Mouse (Mus musculus) central nervous system, embryonic 11.5 days (tissue): ENCODE results near the gene Muc5b. TPM values are rescaled to one million over a fixed set of nuclear protein-coding genes. Genes with fewer than 3 reads are reported as not detected.

Experiments
- polyA plus RNA-seq: library from polyadenylated mRNA; depleted of rRNA; stranded (reverse); fragments of >200 nt; gene quantifications from 2 replicates; pipeline ENCODE4 v1.2.3, GENCODE M21; 2012; rRNA removed

The Muc5b gene
- polyA plus RNA-seq, result under 0.01 TPM in 1 of 2 replicates, not detected in the other

GRCm38 (mm10) chr7:141838779-141839178 is at the start of gene Muc5b:
Muc5b (plus strand) TSS chr7:141839070.

GRCm38 (mm10) chr7:141918407-141918806 is 79.5 kb downstream of the Muc5b start, which contains the start of gene Tollip:
Tollip (minus strand) TSS chr7:141918507.

Other genes with a start within 250 kb of the Muc5b start
- gene Muc6, start 183.8 kb upstream of the Muc5b start, polyA plus RNA-seq, result 0.08 and 0.11 TPM in 2 replicates
- gene Muc2, start 148.7 kb upstream of the Muc5b start, polyA plus RNA-seq, result 0.52 and 1.3 TPM in 2 replicates
- not detected in 2 replicates for gene Muc5ac, start 50.1 kb upstream of the Muc5b start, polyA plus RNA-seq
- gene Tollip, start 79.4 kb downstream of the Muc5b start, polyA plus RNA-seq, result 29.8 and 46.7 TPM in 2 replicates
- gene Brsk2, start 110.7 kb downstream of the Muc5b start, polyA plus RNA-seq, result 58.5 and 70.7 TPM in 2 replicates
- gene Mob2, start 222.0 kb downstream of the Muc5b start, polyA plus RNA-seq, result 42.3 and 43.3 TPM in 2 replicates